Mouse (Mus musculus): ENCODE measurements at regions not wholly inside any gene's neighbourhood (a gene's known extent, or its start where the extent isn't known, plus 50 kb on each side); places are given as distances from the start of the nearest gene placed in this dataset.

DNA sequence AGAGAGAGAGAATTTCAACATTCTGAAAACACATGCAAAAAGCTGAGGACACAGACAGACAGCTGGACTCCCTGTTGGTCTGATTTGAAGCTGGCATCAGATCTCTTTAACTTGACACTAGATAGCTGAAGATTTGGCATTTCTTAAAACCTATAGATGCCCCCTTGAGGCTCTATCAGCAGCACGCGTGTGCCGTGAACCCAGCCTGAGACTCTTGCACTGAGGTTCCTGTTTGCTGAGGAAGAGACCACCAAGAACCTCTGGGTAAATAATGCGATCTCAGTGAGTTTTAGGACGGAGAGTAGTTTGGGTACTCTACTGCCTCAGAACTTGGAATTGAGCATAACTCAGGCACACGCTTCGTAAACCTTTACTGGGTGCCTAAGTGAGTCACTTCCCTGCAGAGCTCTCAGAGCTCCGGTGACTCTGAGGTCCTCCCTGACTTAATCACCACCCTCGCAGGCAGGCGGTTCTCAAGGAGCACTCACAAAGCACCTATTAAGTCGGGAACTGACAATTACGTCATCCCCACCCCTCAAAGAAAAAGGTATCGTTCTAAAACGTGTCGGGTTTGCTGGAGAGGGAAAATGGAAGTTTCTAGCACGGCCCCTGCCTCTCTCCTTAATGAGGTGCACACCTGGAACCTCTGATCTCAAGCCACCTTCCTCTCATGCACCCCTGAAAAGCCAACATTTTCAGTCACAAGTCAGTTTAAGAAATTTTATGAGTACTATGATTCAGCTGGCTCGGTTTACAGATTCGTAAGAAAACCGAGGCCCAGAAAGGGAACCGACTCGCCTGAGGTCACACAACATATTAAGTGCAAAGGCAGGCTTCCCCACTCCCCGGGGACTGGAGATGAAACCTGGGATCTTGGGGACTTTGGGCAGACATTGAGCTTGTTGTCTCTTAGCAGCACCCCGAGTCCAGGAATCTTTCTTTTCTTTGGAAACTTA lies 107.7 kb upstream of the Cpm start:
- TF ChIP-seq POLR2A (IDR thresholded peaks at IDR 0.05; ENCODE audit: low read depth, low read length) (no peak), CTCF (conservative IDR thresholded peaks at IDR 0.05; ENCODE audit: insufficient read depth, insufficient read length, low read depth, low read length) (no peak)

Measured in kidney, adult 2 months (tissue).